Mouse (Mus musculus): ENCODE measurements around the gene Rab3a. TPM values are rescaled to one million over a fixed set of nuclear protein-coding genes. Genes with fewer than 3 reads are reported as not detected.
A peak's percentile ranks its signal among the peaks of the same experiment; 100 is the strongest.

Rab3a gene
- total RNA-seq, 2 experiments from 2014 or later: 824 to 964 TPM

- intact Hi-C loops (cut with DNase I): no loop called here
- DNase-seq (ENCODE audit: low spot score in 2 of 2): no peak
These were observed 16.8 kb upstream of the Rab3a start for GRCm38 (mm10) chr8:70737705-70738104.

GRCm38 (mm10) chr8:70738211-70738610, 16.3 kb upstream of the Rab3a start:
- intact Hi-C loops (cut with DNase I): no loop called here
- no peak for DNase-seq (ENCODE audit: low spot score in 2 of 2)

- intact Hi-C loops (cut with DNase I): no loop called here
- no peak for DNase-seq (ENCODE audit: low spot score in 2 of 2)
These were observed 12.8 kb upstream of the Rab3a start for GRCm38 (mm10) chr8:70741661-70742060.

- DNase-seq (ENCODE audit: low spot score in 2 of 2): no peak
- intact Hi-C loops (cut with DNase I): no loop called here
These were observed 12.3 kb upstream of the Rab3a start for GRCm38 (mm10) chr8:70742176-70742575.

- intact Hi-C loops (cut with DNase I): no loop called here
- DNase-seq (ENCODE audit: low spot score in 2 of 2): no peak
These were observed 11.4 kb upstream of the Rab3a start for GRCm38 (mm10) chr8:70742981-70743655.

- DNase-seq (ENCODE audit: low spot score in 2 of 2): no peak
- intact Hi-C loops (cut with DNase I): no loop called here
These were observed 10.6 kb upstream of the Rab3a start for GRCm38 (mm10) chr8:70743656-70744590.

GRCm38 (mm10) chr8:70744806-70745205, 9.7 kb upstream of the Rab3a start:
- intact Hi-C loops (cut with DNase I): no loop called here

GRCm38 (mm10) chr8:70745691-70746220, 8.7 kb upstream of the Rab3a start:
- DNase-seq (ENCODE audit: low spot score in 2 of 2): no peak
- intact Hi-C loops (cut with DNase I): no loop called here

More at GRCm38 (mm10) chr8:70744806-70745205, 9.7 kb upstream of the Rab3a start:
- no peak for DNase-seq (ENCODE audit: low spot score in 2 of 2)

GRCm38 (mm10) chr8:70746676-70747075, 7.8 kb upstream of the Rab3a start:
- DNase-seq (ENCODE audit: low spot score in 2 of 2): no peak
- intact Hi-C loops (cut with DNase I): no loop called here

- intact Hi-C loops (cut with DNase I): no loop called here
- no peak for DNase-seq (ENCODE audit: low spot score in 2 of 2)
These were observed 7.1 kb upstream of the Rab3a start for GRCm38 (mm10) chr8:70747211-70747890.

- intact Hi-C loops (cut with DNase I): no loop called here
- no peak for DNase-seq (ENCODE audit: low spot score in 2 of 2)
These were observed 6.0 kb upstream of the Rab3a start for GRCm38 (mm10) chr8:70748246-70749096.

- intact Hi-C loops (cut with DNase I): no loop called here
- DNase-seq (ENCODE audit: low spot score in 2 of 2): peak in 1 of 2 experiments; percentile 3
These were observed 5.3 kb upstream of the Rab3a start for GRCm38 (mm10) chr8:70749097-70749674.

- DNase-seq (ENCODE audit: low spot score in 2 of 2): peak in 1 of 2 experiments; percentile 24
- intact Hi-C loops (cut with DNase I): loop anchor here (10.0 kb wide), 1 partner anchor 45 kb away; the partner anchor contains the start of gene Iqcn
These were observed 4.3 kb upstream of the Rab3a start for GRCm38 (mm10) chr8:70750128-70750680.

- intact Hi-C loops (cut with DNase I): loop anchor here (1.0 to 10.0 kb wide), 2 partner anchors 32 to 47 kb away; partner anchors contain the start of gene Iqcn
- DNase-seq (ENCODE audit: low spot score in 2 of 2): peak in 1 of 2 experiments; percentile 70
These were observed 2.3 kb upstream of the Rab3a start for GRCm38 (mm10) chr8:70752000-70752764.

GRCm38 (mm10) chr8:70753151-70753550, 1.3 kb upstream of the Rab3a start:
- intact Hi-C loops (cut with DNase I): loop anchor here (10.0 kb wide), 1 partner anchor 48 kb away; the partner anchor contains the start of gene Iqcn
- peak; percentile 88 to 91 for DNase-seq (ENCODE audit: low spot score in 2 of 2)

GRCm38 (mm10) chr8:70754871-70755660, 587 bp downstream of the Rab3a start:
- intact Hi-C loops (cut with DNase I): loop anchor here (5.0 to 10.0 kb wide), 2 partner anchors 50 to 143 kb away; partner anchors contain the start of gene Iqcn
- peak; percentile 80 to 82 for DNase-seq (ENCODE audit: low spot score in 2 of 2)
